Mouse (Mus musculus): ENCODE data around the gene Mfap1a.

- TF ChIP-seq POLR2A (IDR thresholded peaks at IDR 0.05; ENCODE audit: borderline replicate concordance, extremely low read depth, low read depth, low read length): no peak
- no peak for TF ChIP-seq CTCF (IDR thresholded peaks at IDR 0.05; ENCODE audit: insufficient read depth, low read length)
These were observed 63.5 kb downstream of the Mfap1a start for GRCm38 (mm10) chr2:121443068-121443349.
